Mouse (Mus musculus) hindbrain, embryonic 10.5 days (tissue): ENCODE measurements around the gene Tmem160. TPM values are rescaled to one million over a fixed set of nuclear protein-coding genes. Genes with fewer than 3 reads are reported as not detected.

Experiments used
- DNase-seq: peaks from one replicate; pipeline ENCODE4 v3.0.0-alpha.2; 2017; ENCODE audit warnings: low spot score
- H3K27ac ChIP-seq: fragments of 300-500 bp; sonication (generic); 2 replicates; pipeline ENCODE4 v1.5.1; 2016; ENCODE audit warnings: mild to moderate bottlenecking, moderate library complexity
- H3K27me3 ChIP-seq: fragments of 300-500 bp; sonication (generic); 2 replicates; pipeline ENCODE4 v1.6.1; 2016; ENCODE audit warnings: mild to moderate bottlenecking; ENCODE audit not compliant: poor library complexity, insufficient read depth, severe bottlenecking
- H3K36me3 ChIP-seq: fragments of 300-500 bp; sonication (generic); 2 replicates; pipeline ENCODE4 v1.6.1; 2016; ENCODE audit warnings: mild to moderate bottlenecking, moderate library complexity
- H3K4me1 ChIP-seq: fragments of 300-500 bp; sonication (generic); replicated peaks from 2 replicates; pipeline ENCODE4 v1.6.1; 2016; ENCODE audit warnings: mild to moderate bottlenecking
- H3K4me3 ChIP-seq: fragments of 300-500 bp; sonication (generic); 2 replicates; pipeline ENCODE4 v1.5.1; 2016; ENCODE audit warnings: mild to moderate bottlenecking, moderate library complexity
- H3K9me3 ChIP-seq: fragments of 300-500 bp; sonication (generic); 2 replicates; pipeline ENCODE4 v1.6.1; 2016; ENCODE audit warnings: mild to moderate bottlenecking, moderate library complexity
- WGBS: fragments of 180-500 bp; shearing (Covaris S2); methylation state at CpG from one replicate; pipeline ENCODE4 v1.1.7; 2016; 5-methylcytosine and 5-hydroxymethylcytosine counted together
- polyA plus RNA-seq: library from polyadenylated mRNA; unstranded; fragments of >200 nt; fragmentation: Nextera tagmentation; extraction: Ambion mirVana; gene quantifications from 2 replicates; pipeline ENCODE4 v1.2.1, GENCODE M21; 2016

Gene Tmem160
- polyA plus RNA-seq, 1 experiment from 2014 or later, result 70.9 TPM

DNA sequence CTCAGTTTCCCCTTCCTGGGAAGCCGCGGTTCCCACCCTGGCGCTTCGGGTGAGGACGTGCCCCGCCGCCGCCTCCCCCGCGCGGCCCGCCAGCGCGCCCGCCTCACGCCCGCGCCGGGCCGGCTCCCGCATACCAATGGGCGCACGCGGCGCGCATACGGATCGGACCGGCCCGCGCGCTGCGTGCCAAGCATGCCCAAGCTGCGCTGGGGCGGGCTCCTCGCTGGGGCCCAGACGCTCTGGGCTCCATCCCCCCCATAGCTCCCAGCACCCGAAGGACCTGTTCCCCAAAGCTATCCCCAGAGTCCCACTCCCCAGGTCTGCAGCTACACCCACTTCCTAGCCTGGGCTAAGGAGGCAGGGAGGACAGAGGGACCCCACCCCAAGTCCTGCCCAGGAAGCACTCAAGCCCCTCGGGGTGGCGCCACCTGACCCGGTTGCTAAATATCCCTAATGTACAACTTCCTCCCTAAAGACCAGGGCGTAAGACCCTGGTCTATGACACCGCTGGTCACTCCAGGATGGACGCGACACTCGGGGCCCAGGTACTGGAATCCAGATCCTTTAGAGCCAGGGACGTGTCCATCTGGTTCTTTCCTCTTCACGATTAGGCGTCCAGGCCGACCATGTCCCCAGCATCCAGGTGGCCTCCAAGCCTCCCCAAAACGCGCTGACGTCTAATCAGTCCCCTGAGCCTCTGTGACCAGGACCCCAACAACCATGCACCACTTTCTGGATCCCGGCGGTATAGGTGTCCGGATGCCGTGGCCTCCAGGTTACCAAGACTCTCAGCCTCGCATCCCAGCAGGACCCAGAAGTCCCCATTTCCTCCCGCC, 23.4 kb downstream of the Tmem160 start:
- Histone ChIP-seq H3K27me3 (peaks cover 68% of the 10 kb centered on the region), H3K4me1 (peaks cover 27% of the 10 kb centered on the region), H3K27ac (no peak overlapping the region), H3K9me3 (no peaks in the 10 kb centered on the region), H3K4me3 (peak overlapping the region; percentile 46), H3K36me3 (no peaks in the 10 kb centered on the region)
- WGBS, result 1% methylated on average over 59 of the region's 59 CpGs
- DNase-seq, result no peak

- 2% methylated on average over 34 of the region's 34 CpGs for WGBS
These were observed 24.0 kb downstream of the Tmem160 start for GRCm38 (mm10) chr7:16476600-16476989.

DNA sequence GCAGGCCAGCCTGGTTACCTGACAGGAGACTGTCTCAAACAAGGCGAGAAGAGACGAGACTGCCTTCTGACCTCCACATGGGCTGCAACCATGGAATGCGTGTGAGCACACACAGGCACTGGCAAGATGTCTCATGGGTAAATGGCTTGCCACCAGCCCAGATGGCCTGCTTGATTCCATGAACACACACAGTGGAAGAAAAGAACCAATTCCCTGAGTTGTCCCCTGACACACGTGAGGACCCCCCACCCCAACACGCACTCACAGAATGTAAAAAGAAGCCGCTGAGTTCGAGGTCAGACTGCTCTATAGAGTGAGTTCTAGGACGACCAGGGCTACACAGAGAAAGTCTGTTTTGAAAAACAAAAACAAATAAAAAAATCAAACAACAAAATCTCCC, 25.0 kb downstream of the Tmem160 start, which contains the start of gene Npas1:
TSS of gene Npas1 (minus strand) at position 101 of the 400 bp plus-strand sequence.
- Histone ChIP-seq H3K27ac (no peak within 1 kb of the TSS), H3K27me3 (peaks cover 52% of the 10 kb centered on the region), H3K4me1 (peaks cover 22% of the 10 kb centered on the region), H3K4me3 (peak within 1 kb of the TSS; percentile 46), H3K36me3 (no peaks in the 10 kb centered on the region), H3K9me3 (no peaks in the 10 kb centered on the region)
- no peak for DNase-seq
- WGBS, result 85% methylated on average over 8 of the region's 8 CpGs

More at GRCm38 (mm10) chr7:16476600-16476989, 24.0 kb downstream of the Tmem160 start:
- H3K4me3 ChIP-seq, result peak overlapping the region; percentile 46
- H3K9me3 ChIP-seq, result no peaks in the 10 kb centered on the region
- H3K4me1 ChIP-seq, result peaks cover 27% of the 10 kb centered on the region
- DNase-seq, result peak; percentile 28
- H3K27me3 ChIP-seq, result peaks cover 62% of the 10 kb centered on the region
- H3K36me3 ChIP-seq, result no peaks in the 10 kb centered on the region
- no peak overlapping the region for H3K27ac ChIP-seq

GRCm38 (mm10) chr7:16488816-16489215, 36.2 kb downstream of the Tmem160 start:
- Histone ChIP-seq H3K36me3 (no peaks in the 10 kb centered on the region), H3K4me1 (no peaks in the 10 kb centered on the region), H3K27me3 (no peaks in the 10 kb centered on the region), H3K27ac (no peak overlapping the region), H3K9me3 (no peaks in the 10 kb centered on the region), H3K4me3 (no peak overlapping the region)
- no peak for DNase-seq

DNA sequence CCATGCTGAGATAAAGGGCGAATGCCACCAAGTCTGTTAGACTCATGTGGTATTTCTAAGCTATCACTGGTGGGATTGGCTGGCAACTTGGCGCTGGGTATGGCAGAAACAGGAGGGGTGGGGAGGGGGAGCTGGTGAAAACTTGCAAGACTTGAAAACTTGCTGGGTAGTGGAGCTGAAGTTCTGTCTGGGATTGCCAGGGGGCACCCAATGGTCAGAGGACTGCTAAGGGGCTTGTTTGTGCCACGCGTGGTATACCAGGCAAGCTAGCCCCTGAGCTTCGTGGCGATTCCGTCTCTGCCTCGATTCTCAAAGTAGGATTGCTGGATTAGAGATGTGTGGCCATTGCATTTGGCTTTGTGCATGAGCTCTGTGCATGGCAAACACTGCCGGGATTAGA, 37.4 kb downstream of the Tmem160 start:
- H3K27ac ChIP-seq, result no peak overlapping the region
- no peak overlapping the region for H3K4me3 ChIP-seq
- H3K27me3 ChIP-seq, result no peaks in the 10 kb centered on the region
- no peaks in the 10 kb centered on the region for H3K9me3 ChIP-seq
- peaks cover under 1% of the 10 kb centered on the region; the same call in 1 of the 2 replicates for H3K36me3 ChIP-seq
- DNase-seq, result no peak
- H3K4me1 ChIP-seq, result no peaks in the 10 kb centered on the region
- WGBS, result 85% methylated on average over 9 of the region's 9 CpGs

- DNase-seq, result peak; percentile 59
- 31% methylated on average over 3 of the region's 3 CpGs for WGBS
- Histone ChIP-seq H3K9me3 (no peaks in the 10 kb centered on the region), H3K4me3 (no peak overlapping the region), H3K4me1 (no peaks in the 10 kb centered on the region), H3K27me3 (no peaks in the 10 kb centered on the region), H3K27ac (no peak overlapping the region), H3K36me3 (peaks cover 18% of the 10 kb centered on the region)
These were observed 39.2 kb downstream of the Tmem160 start for GRCm38 (mm10) chr7:16491759-16492158.

GRCm38 (mm10) chr7:16492211-16492610, 39.6 kb downstream of the Tmem160 start:
- no peaks in the 10 kb centered on the region for H3K4me1 ChIP-seq
- H3K4me3 ChIP-seq, result no peak overlapping the region
- peaks cover 23% of the 10 kb centered on the region for H3K36me3 ChIP-seq
- DNase-seq, result no peak
- 67% methylated on average over 3 of the region's 3 CpGs for WGBS
- no peaks in the 10 kb centered on the region for H3K27me3 ChIP-seq
- no peaks in the 10 kb centered on the region for H3K9me3 ChIP-seq
- H3K27ac ChIP-seq, result no peak overlapping the region

- no peak overlapping the region for H3K4me3 ChIP-seq
- 38% methylated on average over 2 of the region's 2 CpGs for WGBS
- no peaks in the 10 kb centered on the region for H3K4me1 ChIP-seq
- no peaks in the 10 kb centered on the region for H3K27me3 ChIP-seq
- H3K9me3 ChIP-seq, result no peaks in the 10 kb centered on the region
- H3K27ac ChIP-seq, result no peak overlapping the region
- peaks cover 34% of the 10 kb centered on the region for H3K36me3 ChIP-seq
- DNase-seq, result peak; percentile 47
These were observed 40.8 kb downstream of the Tmem160 start for GRCm38 (mm10) chr7:16493361-16493760.

DNA sequence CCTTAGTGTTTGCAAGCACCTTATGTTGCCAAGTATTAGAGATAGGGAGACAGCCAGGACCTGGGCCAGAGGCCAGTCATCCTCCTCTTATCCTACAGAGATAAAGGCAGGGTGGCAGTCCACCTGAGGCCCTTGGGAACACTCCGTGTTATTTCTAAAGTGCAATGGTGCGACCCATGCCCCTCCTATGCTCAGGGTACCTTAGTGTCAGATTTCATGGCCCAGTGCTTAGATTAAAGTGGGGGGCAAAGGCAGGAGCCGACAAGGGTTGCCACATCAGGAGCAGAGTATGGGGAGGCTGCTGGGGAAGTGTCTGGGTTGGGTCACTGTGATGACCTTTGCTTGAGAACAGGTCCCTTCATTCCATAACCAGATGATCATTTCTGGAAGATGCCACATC, 43.7 kb downstream of the Tmem160 start:
- no peaks in the 10 kb centered on the region for H3K27me3 ChIP-seq
- 86% methylated on average over 3 of the region's 3 CpGs for WGBS
- H3K9me3 ChIP-seq, result no peaks in the 10 kb centered on the region
- no peak overlapping the region for H3K27ac ChIP-seq
- H3K4me3 ChIP-seq, result no peak overlapping the region
- no peaks in the 10 kb centered on the region for H3K4me1 ChIP-seq
- H3K36me3 ChIP-seq, result peaks cover 60% of the 10 kb centered on the region
- DNase-seq, result no peak

DNA sequence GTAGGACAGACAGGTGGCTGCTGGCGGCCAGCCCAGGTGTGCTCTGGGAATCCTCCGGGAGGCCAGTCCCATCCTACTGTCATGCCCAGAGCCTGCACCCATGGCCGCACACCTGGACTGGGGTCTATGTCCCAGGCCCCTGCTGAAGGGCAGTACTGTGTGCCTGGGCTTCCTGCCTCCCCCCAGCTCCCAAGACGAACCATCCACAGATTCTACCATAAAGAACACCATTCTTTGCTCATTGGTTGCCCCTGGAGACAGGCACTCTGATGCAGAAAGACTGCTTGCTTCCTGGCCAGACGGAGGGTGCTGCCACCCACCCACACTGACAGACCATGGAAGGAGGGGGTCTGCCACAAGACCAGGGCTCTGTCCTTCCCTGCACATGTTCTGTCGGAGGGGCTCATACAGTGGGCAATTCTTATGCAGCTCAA, 47.1 kb downstream of the Tmem160 start:
- Histone ChIP-seq H3K9me3 (no peaks in the 10 kb centered on the region), H3K4me3 (no peak overlapping the region), H3K36me3 (peaks cover 95% of the 10 kb centered on the region), H3K27me3 (no peaks in the 10 kb centered on the region), H3K4me1 (no peaks in the 10 kb centered on the region), H3K27ac (no peak overlapping the region)
- 80% methylated on average over 6 of the region's 6 CpGs for WGBS
- no peak for DNase-seq

- DNase-seq, result no peak
- peaks cover 97% of the 10 kb centered on the region for H3K36me3 ChIP-seq
- H3K27me3 ChIP-seq, result no peaks in the 10 kb centered on the region
- no peaks in the 10 kb centered on the region for H3K4me1 ChIP-seq
- no peaks in the 10 kb centered on the region for H3K9me3 ChIP-seq
- H3K27ac ChIP-seq, result no peak overlapping the region
- WGBS, result 94% methylated on average over 4 of the region's 4 CpGs
- H3K4me3 ChIP-seq, result no peak overlapping the region
These were observed 49.0 kb downstream of the Tmem160 start for GRCm38 (mm10) chr7:16501571-16501970.

DNA sequence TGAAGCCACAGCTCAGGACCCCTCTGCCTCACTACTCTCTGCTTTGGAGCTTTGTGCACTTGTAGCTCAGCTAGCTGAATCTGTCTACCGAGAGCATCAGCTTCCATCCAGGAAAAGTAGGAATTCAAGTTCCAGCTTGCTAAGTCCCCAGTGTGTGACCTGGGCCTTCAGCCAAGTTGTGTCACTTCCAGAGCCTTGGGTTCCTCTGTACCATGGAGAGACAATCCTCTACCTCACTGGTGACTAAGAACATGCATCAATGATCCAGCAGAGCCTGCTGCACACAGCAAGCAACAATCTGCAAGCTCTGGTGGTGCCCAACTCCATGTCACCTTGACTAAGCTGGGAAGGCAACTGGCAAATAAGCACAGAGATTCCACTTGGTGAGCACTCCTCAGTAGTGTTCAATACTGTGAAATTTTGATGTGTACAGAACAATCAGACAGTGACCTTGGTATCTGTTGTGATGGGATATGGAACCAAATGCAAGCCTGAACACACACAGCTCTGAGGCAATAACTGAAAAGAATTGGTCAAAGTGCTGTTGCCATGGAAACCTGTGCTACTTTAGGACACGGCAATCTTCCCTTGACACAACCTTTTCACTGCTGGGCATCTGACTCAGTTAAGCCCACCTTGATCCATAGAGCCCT, 52.1 kb downstream of the Tmem160 start:
- H3K9me3 ChIP-seq, result no peaks in the 10 kb centered on the region
- H3K4me1 ChIP-seq, result no peaks in the 10 kb centered on the region
- H3K27ac ChIP-seq, result no peak overlapping the region
- no peak for DNase-seq
- 85% methylated on average over 2 of the region's 2 CpGs for WGBS
- H3K27me3 ChIP-seq, result no peaks in the 10 kb centered on the region
- no peak overlapping the region for H3K4me3 ChIP-seq
- H3K36me3 ChIP-seq, result peaks cover 93% of the 10 kb centered on the region
